ENCODE assay signal across 16 mouse cellular contexts in genomic region chr1:73641456-73641855, GRCm38 (mm10).
DNase-seq lines count a peak whose midpoint lies in the region; ATAC-seq and TF ChIP-seq lines count a peak whose summit lies in the region.
"Had no signal": no experiment of that assay in that cellular context is flagged by ENCODE, and none has a peak within 500 bp of the region (broad histone marks: within the 10 kb centered on the region; RNA-seq: fewer than 3 reads in every experiment).

No protein-coding gene starts in this region.

- no peaks in the 10 kb centered on the region for H3K36me3 ChIP-seq in kidney, embryonic 16.5 days (ENCODE audit: insufficient read depth, low read length)
- no peaks in the 10 kb centered on the region for H3K36me3 ChIP-seq in stomach, embryonic 14.5 days (ENCODE audit: control insufficient read depth, insufficient read depth, low read length)
- no peaks in the 10 kb centered on the region for H3K36me3 ChIP-seq in stomach, postnatal 0 days (ENCODE audit: control insufficient read depth, insufficient read depth, low read length)
- H3K36me3 ChIP-seq: limb, embryonic 12.5 days had no signal

- 0 out of 2 replicates have a peak overlapping the region, but pooled peaks have one; percentile 11 for H3K4me2 ChIP-seq in kidney, embryonic 16.5 days (replicated peaks; ENCODE audit: low read depth, low read length)
- H3K4me2 ChIP-seq in stomach, embryonic 14.5 days (replicated peaks; ENCODE audit: low read depth, low read length) = no peak overlapping the region
- H3K4me2 ChIP-seq in stomach, postnatal 0 days (replicated peaks; ENCODE audit: low read depth) = no peak overlapping the region
- H3K4me2 ChIP-seq: limb, embryonic 12.5 days had no signal

- H3K4me3 ChIP-seq in kidney, embryonic 16.5 days (ENCODE audit: low read length) = no peak overlapping the region
- no peak overlapping the region for H3K4me3 ChIP-seq in stomach, embryonic 14.5 days (ENCODE audit: low read depth, low read length)
- no peak overlapping the region for H3K4me3 ChIP-seq in stomach, postnatal 0 days (ENCODE audit: low read depth, low read length)
- H3K4me3 ChIP-seq: erythroblast, embryonic 14.5 days; left cerebral cortex, adult 2 months; limb, embryonic 12.5 days had no signal

- intact Hi-C loops in heart, postnatal 25 days (cut with DNase I) = no loop called here

- DNase-seq in heart, adult 11 months = peak; percentile 85
- no peak for DNase-seq in heart, postnatal 25 days (ENCODE audit: low spot score)
- no peak for DNase-seq in kidney, postnatal 25 days
- DNase-seq in stomach, postnatal 0 days (ENCODE audit: low spot score) = no peak
- DNase-seq in spleen, postnatal 36 days (ENCODE audit: low spot score in 2 of 2) = no peak
- no peak for DNase-seq in testis, postnatal 14 days (ENCODE audit: low spot score)
- DNase-seq: adrenal gland, postnatal 36 days; kidney, adult 2 months; lung, postnatal 36 days; spleen, adult 18-20 months had no signal

- peak overlapping the region; percentile 70 for H3K27ac ChIP-seq in kidney, embryonic 16.5 days (ENCODE audit: low read length)
- peak overlapping the region; percentile 76 for H3K27ac ChIP-seq in stomach, embryonic 14.5 days (ENCODE audit: low read length)
- H3K27ac ChIP-seq in stomach, postnatal 0 days (replicated peaks) = no peak overlapping the region
- H3K27ac ChIP-seq: left cerebral cortex, adult 2 months; limb, embryonic 12.5 days had no signal

- no peaks in the 10 kb centered on the region for H3K9me3 ChIP-seq in kidney, embryonic 16.5 days (ENCODE audit: low read length)
- no peaks in the 10 kb centered on the region for H3K9me3 ChIP-seq in stomach, embryonic 14.5 days (ENCODE audit: control insufficient read depth, low read depth, low read length)
- H3K9me3 ChIP-seq in stomach, postnatal 0 days (ENCODE audit: control insufficient read depth, low read length) = no peaks in the 10 kb centered on the region
- H3K9me3 ChIP-seq: limb, embryonic 12.5 days had no signal

- H3K9ac ChIP-seq in kidney, embryonic 16.5 days (replicated peaks; ENCODE audit: low read length) = no peak overlapping the region
- H3K9ac ChIP-seq in stomach, embryonic 14.5 days (replicated peaks; ENCODE audit: low read depth, low read length) = no peak overlapping the region
- H3K9ac ChIP-seq in stomach, postnatal 0 days (ENCODE audit: low read length) = no peak overlapping the region
- H3K9ac ChIP-seq: limb, embryonic 12.5 days had no signal

- H3K4me1 ChIP-seq in kidney, embryonic 16.5 days (ENCODE audit: insufficient read depth, low read length) = peaks cover 23% of the 10 kb centered on the region
- peaks cover 27% of the 10 kb centered on the region for H3K4me1 ChIP-seq in stomach, embryonic 14.5 days (ENCODE audit: control insufficient read depth, insufficient read depth, low read length)
- peaks cover 4% of the 10 kb centered on the region; the same call in 1 of the 2 replicates for H3K4me1 ChIP-seq in stomach, postnatal 0 days (replicated peaks; ENCODE audit: control insufficient read depth, insufficient read depth)

- ATAC-seq in kidney, embryonic 16.5 days (ENCODE audit: low FRiP score, low TSS enrichment) = no peak
- ATAC-seq in stomach, embryonic 14.5 days (ENCODE audit: insufficient number of reproducible peaks, insufficient read depth, low FRiP score, low read depth) = no peak
- ATAC-seq in stomach, postnatal 0 days (ENCODE audit: low FRiP score, low TSS enrichment) = no peak
- ATAC-seq: activated CD4-positive, CD25-positive, alpha-beta regulatory T cell, adult 4 months had no signal

- WGBS in kidney, embryonic 16.5 days = 75% methylated on average over 8 of the region's 8 CpGs
- WGBS in stomach, embryonic 14.5 days = 77% methylated on average over 8 of the region's 8 CpGs
- WGBS in stomach, postnatal 0 days = 85% methylated on average over 8 of the region's 8 CpGs

- TF ChIP-seq CTCF in stomach, postnatal 0 days (IDR thresholded peaks at IDR 0.05; ENCODE audit: low read depth) = no peak

- no peak for TF ChIP-seq EP300 in stomach, postnatal 0 days (optimal IDR thresholded peaks at IDR 0.05)

- H3K27me3 ChIP-seq in kidney, embryonic 16.5 days (ENCODE audit: insufficient read depth, low read length) = no peaks in the 10 kb centered on the region
- H3K27me3 ChIP-seq in stomach, embryonic 14.5 days (ENCODE audit: control insufficient read depth, insufficient read depth, low read length) = no peaks in the 10 kb centered on the region
- no peaks in the 10 kb centered on the region for H3K27me3 ChIP-seq in stomach, postnatal 0 days (ENCODE audit: control insufficient read depth, insufficient read depth, low read length)
- H3K27me3 ChIP-seq: limb, embryonic 12.5 days had no signal
